Mouse (Mus musculus): Measurements from ENCODE around the gene St6galnac5. TPM values are rescaled to one million over a fixed set of nuclear protein-coding genes. Genes with fewer than 3 reads are reported as not detected.

The St6galnac5 gene
- total and polyA plus RNA-seq, 3 experiments, result 0.33 TPM; not detected in 2

DNA sequence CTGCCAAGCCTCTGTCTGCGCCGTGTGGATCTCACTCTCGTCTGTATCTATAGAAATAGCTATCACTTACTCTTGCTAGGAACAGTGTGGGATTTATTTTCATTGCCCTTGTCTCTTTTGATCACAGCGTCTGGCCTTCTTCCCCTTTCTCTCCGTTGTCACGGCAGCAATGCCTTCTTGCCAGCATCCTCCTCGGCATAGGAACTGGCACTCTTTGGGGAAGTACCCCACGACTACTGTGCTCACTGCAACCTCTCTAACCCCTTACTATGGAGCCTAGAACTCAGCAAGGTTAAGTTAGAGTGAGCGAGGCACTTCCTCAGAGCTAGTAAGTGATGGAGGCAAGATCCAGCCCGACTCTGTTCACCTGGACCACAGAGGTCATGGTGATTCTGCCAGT is 76.2 kb downstream of the St6galnac5 start:
- ATAC-seq (ENCODE audit: extremely low read depth, insufficient number of reproducible peaks, low FRiP score, poor library complexity, severe bottlenecking) (no peak), DNase-seq (ENCODE audit: low spot score) (no peak)
- Histone ChIP-seq H3K36me3 (replicated peaks) (no peaks in the 10 kb centered on the region), H3K27me3 (ENCODE audit: insufficient read depth, low read length) (peaks cover 2% of the 10 kb centered on the region; the same call in 1 of the 2 replicates), H3K4me3 (ENCODE audit: low read depth, low read length) (no peak overlapping the region), H3K4me1 (ENCODE audit: insufficient read depth, low read depth, low read length) (no peaks in the 10 kb centered on the region), H3K9me3 (replicated peaks) (no peaks in the 10 kb centered on the region)
- TF ChIP-seq POLR2AphosphoS5 (IDR thresholded peaks at IDR 0.05; ENCODE audit: insufficient replicate concordance, low read depth, low read length) (no peak), CTCF (IDR thresholded peaks at IDR 0.05; ENCODE audit: low read depth, low read length) (no peak), GATA2 (IDR thresholded peaks at IDR 0.05; ENCODE audit: borderline replicate concordance, low read depth, low read length) (no peak), GATA1 (IDR thresholded peaks at IDR 0.05; ENCODE audit: borderline replicate concordance, low read length) (no peak), TAL1 (conservative IDR thresholded peaks at IDR 0.05; ENCODE audit: low read depth, low read length) (no peak)

DNA sequence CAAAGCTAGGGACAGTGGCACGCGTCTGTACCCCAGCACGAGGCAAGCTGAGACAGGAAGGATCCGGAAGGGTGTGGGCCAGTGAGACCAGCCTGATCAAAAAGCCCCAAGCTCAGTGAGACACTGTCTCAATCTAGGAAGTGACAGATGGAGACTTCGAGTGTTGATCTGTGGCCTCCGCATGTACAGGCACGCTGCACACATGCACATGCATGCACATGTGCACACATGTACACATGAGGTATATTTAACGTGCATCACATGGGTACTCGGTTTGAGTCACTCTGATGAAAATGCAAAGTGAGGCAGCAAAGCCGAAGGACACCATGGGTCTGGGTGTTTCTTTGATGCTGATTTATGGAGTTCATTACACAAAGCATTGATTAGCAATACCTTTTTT is 77.0 kb downstream of the St6galnac5 start:
- TF ChIP-seq CTCF (IDR thresholded peaks at IDR 0.05; ENCODE audit: low read depth, low read length) (no peak), TAL1 (conservative IDR thresholded peaks at IDR 0.05; ENCODE audit: low read depth, low read length) (no peak), GATA1 (IDR thresholded peaks at IDR 0.05; ENCODE audit: borderline replicate concordance, low read length) (no peak), GATA2 (IDR thresholded peaks at IDR 0.05; ENCODE audit: borderline replicate concordance, low read depth, low read length) (no peak), POLR2AphosphoS5 (IDR thresholded peaks at IDR 0.05; ENCODE audit: insufficient replicate concordance, low read depth, low read length) (no peak)

DNA sequence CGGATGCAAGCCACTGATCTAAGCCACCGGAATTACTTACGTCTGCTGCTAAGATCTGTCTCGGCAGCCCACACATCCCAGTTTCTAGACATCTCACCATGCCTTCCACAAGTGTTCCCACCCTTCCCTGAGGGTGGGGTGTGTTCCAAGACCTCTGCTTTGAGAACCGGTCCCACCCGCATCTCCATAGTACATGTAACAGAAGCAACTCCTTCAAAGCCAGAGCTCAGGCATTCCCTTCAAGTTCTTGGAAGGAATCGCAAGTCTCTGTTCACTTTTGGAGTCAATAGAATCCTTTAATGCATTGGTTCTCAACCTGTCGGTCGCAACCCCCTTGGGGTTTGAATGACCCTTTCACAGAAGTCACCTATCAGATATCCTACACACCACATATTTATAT is 83.1 kb downstream of the St6galnac5 start:
- no peak for ATAC-seq (ENCODE audit: extremely low read depth, insufficient number of reproducible peaks, low FRiP score, poor library complexity, severe bottlenecking)
- Histone ChIP-seq H3K27me3 (ENCODE audit: insufficient read depth, low read length) (no peaks in the 10 kb centered on the region), H3K9me3 (replicated peaks) (no peaks in the 10 kb centered on the region), H3K36me3 (replicated peaks) (no peaks in the 10 kb centered on the region), H3K4me3 (ENCODE audit: low read depth, low read length) (no peak overlapping the region), H3K4me1 (ENCODE audit: insufficient read depth, low read depth, low read length) (no peaks in the 10 kb centered on the region)
- no peak for DNase-seq (ENCODE audit: low spot score)
- no peak for TF ChIP-seq TAL1 (conservative IDR thresholded peaks at IDR 0.05; ENCODE audit: low read depth, low read length)
- TF ChIP-seq GATA2 (IDR thresholded peaks at IDR 0.05; ENCODE audit: borderline replicate concordance, low read depth, low read length), result no peak
- TF ChIP-seq CTCF (IDR thresholded peaks at IDR 0.05; ENCODE audit: low read depth, low read length), result no peak
- no peak for TF ChIP-seq POLR2AphosphoS5 (IDR thresholded peaks at IDR 0.05; ENCODE audit: insufficient replicate concordance, low read depth, low read length)
- TF ChIP-seq GATA1 (IDR thresholded peaks at IDR 0.05; ENCODE audit: borderline replicate concordance, low read length), result no peak

More for the DNA sequence above, 77.0 kb downstream of the St6galnac5 start:
- Histone ChIP-seq H3K9me3 (replicated peaks) (no peaks in the 10 kb centered on the region), H3K36me3 (replicated peaks) (no peaks in the 10 kb centered on the region), H3K4me1 (ENCODE audit: insufficient read depth, low read depth, low read length) (no peaks in the 10 kb centered on the region), H3K27me3 (ENCODE audit: insufficient read depth, low read length) (no peaks in the 10 kb centered on the region), H3K4me3 (ENCODE audit: low read depth, low read length) (no peak overlapping the region)
- DNase-seq (ENCODE audit: low spot score), result no peak
- no peak for ATAC-seq (ENCODE audit: extremely low read depth, insufficient number of reproducible peaks, low FRiP score, poor library complexity, severe bottlenecking)

DNA sequence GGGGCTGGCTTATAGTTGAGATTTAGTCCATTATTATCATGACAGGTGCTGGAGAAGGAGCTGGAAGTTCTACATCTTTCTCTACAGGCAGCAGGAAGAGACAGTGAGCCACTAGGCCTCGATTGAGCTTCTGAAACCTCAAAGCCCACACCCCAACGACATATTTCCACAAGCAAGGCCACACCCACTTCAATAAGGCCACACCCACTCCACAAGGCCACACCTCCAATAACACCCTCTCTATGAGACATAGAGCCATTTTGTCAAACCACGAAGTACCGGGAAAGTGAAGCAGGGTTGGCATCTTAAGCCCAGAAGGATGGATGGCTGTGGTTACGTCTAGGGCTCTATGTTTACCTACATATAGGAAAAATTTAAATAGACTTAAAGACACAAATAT is 84.8 kb downstream of the St6galnac5 start:
- TF ChIP-seq TAL1 (conservative IDR thresholded peaks at IDR 0.05; ENCODE audit: low read depth, low read length), result no peak
- TF ChIP-seq GATA1 (IDR thresholded peaks at IDR 0.05; ENCODE audit: borderline replicate concordance, low read length), result no peak
- TF ChIP-seq POLR2AphosphoS5 (IDR thresholded peaks at IDR 0.05; ENCODE audit: insufficient replicate concordance, low read depth, low read length), result no peak
- no peak for TF ChIP-seq CTCF (IDR thresholded peaks at IDR 0.05; ENCODE audit: low read depth, low read length)
- no peak for TF ChIP-seq GATA2 (IDR thresholded peaks at IDR 0.05; ENCODE audit: borderline replicate concordance, low read depth, low read length)
- no peak for ATAC-seq (ENCODE audit: extremely low read depth, insufficient number of reproducible peaks, low FRiP score, poor library complexity, severe bottlenecking)

DNA sequence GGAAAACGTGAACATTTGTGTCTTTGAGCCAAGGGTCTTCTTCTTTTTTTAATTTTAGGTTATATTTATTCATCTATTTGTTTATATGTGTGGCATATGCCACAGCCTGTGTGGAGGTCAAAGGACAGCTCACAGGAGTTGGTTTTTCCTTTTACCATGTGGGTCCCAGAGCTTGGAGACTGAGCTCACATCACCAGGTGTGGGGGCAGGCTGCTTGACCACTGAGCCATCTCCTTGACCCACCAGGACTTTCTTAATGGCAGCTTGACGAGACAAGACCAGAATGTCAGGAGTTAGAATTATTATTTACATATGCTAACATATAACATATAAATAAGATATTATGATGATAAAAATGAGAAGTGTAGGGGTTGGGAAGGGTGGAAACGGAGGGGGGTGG is 85.9 kb downstream of the St6galnac5 start:
- no peaks in the 10 kb centered on the region for H3K9me3 ChIP-seq (replicated peaks)
- no peaks in the 10 kb centered on the region for H3K36me3 ChIP-seq (replicated peaks)
- ATAC-seq (ENCODE audit: extremely low read depth, insufficient number of reproducible peaks, low FRiP score, poor library complexity, severe bottlenecking) (no peak), DNase-seq (ENCODE audit: low spot score) (no peak)
- TF ChIP-seq GATA1 (IDR thresholded peaks at IDR 0.05; ENCODE audit: borderline replicate concordance, low read length) (no peak), CTCF (IDR thresholded peaks at IDR 0.05; ENCODE audit: low read depth, low read length) (no peak), GATA2 (IDR thresholded peaks at IDR 0.05; ENCODE audit: borderline replicate concordance, low read depth, low read length) (no peak), POLR2AphosphoS5 (IDR thresholded peaks at IDR 0.05; ENCODE audit: insufficient replicate concordance, low read depth, low read length) (no peak), TAL1 (conservative IDR thresholded peaks at IDR 0.05; ENCODE audit: low read depth, low read length) (no peak)
- no peak overlapping the region for H3K4me3 ChIP-seq (ENCODE audit: low read depth, low read length)
- H3K4me1 ChIP-seq (ENCODE audit: insufficient read depth, low read depth, low read length), result no peaks in the 10 kb centered on the region
- H3K27me3 ChIP-seq (ENCODE audit: insufficient read depth, low read length), result no peaks in the 10 kb centered on the region

More for the DNA sequence above, 84.8 kb downstream of the St6galnac5 start:
- Histone ChIP-seq H3K4me3 (ENCODE audit: low read depth, low read length) (no peak overlapping the region), H3K27me3 (ENCODE audit: insufficient read depth, low read length) (no peaks in the 10 kb centered on the region), H3K9me3 (replicated peaks) (no peaks in the 10 kb centered on the region), H3K4me1 (ENCODE audit: insufficient read depth, low read depth, low read length) (no peaks in the 10 kb centered on the region), H3K36me3 (replicated peaks) (no peaks in the 10 kb centered on the region)
- no peak for DNase-seq (ENCODE audit: low spot score)

DNA sequence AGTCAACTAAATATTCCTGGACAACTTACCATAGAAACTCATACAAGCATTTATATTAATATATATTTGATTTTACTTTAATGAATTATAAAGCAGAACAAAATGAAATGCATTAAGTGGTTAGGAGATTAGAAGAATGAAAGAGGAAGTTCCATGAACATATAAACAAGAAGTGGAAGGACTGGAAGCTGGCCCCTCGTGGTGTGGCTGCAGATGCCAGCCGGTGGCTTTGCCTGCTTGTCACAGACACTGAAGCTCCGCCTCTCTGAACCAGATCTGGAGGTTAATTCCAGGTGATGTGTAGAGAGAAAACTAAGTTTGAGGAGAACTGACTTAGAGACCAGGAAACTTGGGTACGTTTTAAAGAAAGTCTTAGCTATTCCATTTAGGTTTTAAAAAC is 87.1 kb downstream of the St6galnac5 start:
- no peak for TF ChIP-seq POLR2AphosphoS5 (IDR thresholded peaks at IDR 0.05; ENCODE audit: insufficient replicate concordance, low read depth, low read length)
- TF ChIP-seq GATA2 (IDR thresholded peaks at IDR 0.05; ENCODE audit: borderline replicate concordance, low read depth, low read length), result no peak
- no peak for TF ChIP-seq CTCF (IDR thresholded peaks at IDR 0.05; ENCODE audit: low read depth, low read length)
- TF ChIP-seq GATA1 (IDR thresholded peaks at IDR 0.05; ENCODE audit: borderline replicate concordance, low read length), result no peak
- no peak for TF ChIP-seq TAL1 (conservative IDR thresholded peaks at IDR 0.05; ENCODE audit: low read depth, low read length)
- DNase-seq (ENCODE audit: low spot score) (no peak), ATAC-seq (ENCODE audit: extremely low read depth, insufficient number of reproducible peaks, low FRiP score, poor library complexity, severe bottlenecking) (no peak)
- Histone ChIP-seq H3K4me1 (ENCODE audit: insufficient read depth, low read depth, low read length) (no peaks in the 10 kb centered on the region), H3K36me3 (replicated peaks) (no peaks in the 10 kb centered on the region), H3K9me3 (replicated peaks) (no peaks in the 10 kb centered on the region), H3K4me3 (ENCODE audit: low read depth, low read length) (no peak overlapping the region), H3K27me3 (ENCODE audit: insufficient read depth, low read length) (no peaks in the 10 kb centered on the region)

Measured in G1E (cell line).